Mouse (Mus musculus) liver, postnatal 0 days (tissue): ENCODE measurements around the gene Esrrb. TPM values are rescaled to one million over a fixed set of nuclear protein-coding genes. Genes with fewer than 3 reads are reported as not detected.

ENCODE experiments used
- ATAC-seq: fragments of 200-750 bp; cut with Nextera tagmentation; 2 replicates; pipeline ENCODE4 v1.8.0; 2017; ENCODE audit warnings: mild to moderate bottlenecking, moderate library complexity
- DNase-seq: peaks from one replicate; pipeline ENCODE4 v3.0.0-alpha.2; 2016
- H3K27ac ChIP-seq: fragments of 300-500 bp; sonication (generic); 2 replicates; pipeline ENCODE4 v1.5.1; 2014; ENCODE audit warnings: antibody characterized with exemption, moderate library complexity, mild to moderate bottlenecking, low read depth
- H3K27me3 ChIP-seq: fragments of 300-500 bp; sonication (generic); 2 replicates; pipeline ENCODE4 v1.6.1; 2014; ENCODE audit warnings: low read length, control low read depth, mixed read lengths; ENCODE audit not compliant: insufficient read depth
- H3K36me3 ChIP-seq: fragments of 300-500 bp; sonication (generic); replicated peaks from 2 replicates; pipeline ENCODE4 v1.6.1; 2014; ENCODE audit warnings: mild to moderate bottlenecking, control low read depth, low read length, moderate library complexity, mixed read lengths; ENCODE audit not compliant: insufficient read depth
- H3K4me1 ChIP-seq: fragments of 300-500 bp; sonication (generic); 2 replicates; pipeline ENCODE4 v1.6.1; 2014; ENCODE audit warnings: antibody characterized with exemption, mild to moderate bottlenecking, control low read depth; ENCODE audit not compliant: insufficient read depth
- H3K4me2 ChIP-seq: fragments of 300-500 bp; sonication (generic); 2 replicates; pipeline ENCODE4 v1.6.1; 2014; ENCODE audit warnings: low read depth, mild to moderate bottlenecking, low read length, moderate library complexity, mixed read lengths
- H3K4me3 ChIP-seq: fragments of 300-500 bp; sonication (generic); 2 replicates; pipeline ENCODE4 v1.5.1; 2014; ENCODE audit warnings: low read depth, low read length
- H3K9ac ChIP-seq: fragments of 300-500 bp; sonication (generic); replicated peaks from 2 replicates; pipeline ENCODE4 v1.6.1; 2014; ENCODE audit warnings: mild to moderate bottlenecking, moderate library complexity
- H3K9me3 ChIP-seq: fragments of 300-500 bp; sonication (generic); 2 replicates; pipeline ENCODE4 v1.6.1; 2016; ENCODE audit warnings: mild to moderate bottlenecking, control low read depth, low read length, mixed read lengths
- CTCF ChIP-seq: sonication (generic); IDR thresholded peaks from 2 replicates; pipeline ENCODE4 v1.5.1; 2016; ENCODE audit warnings: antibody characterized with exemption, low read depth
- EP300 ChIP-seq: IDR thresholded peaks from 2 replicates; pipeline ENCODE4 v1.6.1; 2016; ENCODE audit warnings: antibody characterized with exemption, low read depth, mild to moderate bottlenecking
- WGBS: fragments of 180-500 bp; shearing (Covaris S2); extraction: QIAGEN DNeasy Blood & Tissue Kit; methylation state at CpG from one replicate; pipeline ENCODE4 v1.1.7; 2014; ENCODE audit not compliant: insufficient replicate concordance; 5-methylcytosine and 5-hydroxymethylcytosine counted together
- polyA plus RNA-seq: library from polyadenylated mRNA; unstranded; fragments of >200 nt; fragmentation: Nextera tagmentation; extraction: Ambion mirVana; gene quantifications from 2 replicates; pipeline ENCODE4 v1.2.1, GENCODE M21; 2015

The Esrrb gene
- polyA plus RNA-seq, 1 experiment from 2014 or later, result 0.09 TPM

- no peaks in the 10 kb centered on the region for H3K9me3 ChIP-seq
- ATAC-seq (no peak), DNase-seq (no peak)
- no peak overlapping the region for H3K4me2 ChIP-seq
- no peak overlapping the region for H3K27ac ChIP-seq
- H3K4me3 ChIP-seq, result no peak overlapping the region
- peaks cover 38% of the 10 kb centered on the region for H3K27me3 ChIP-seq
- no peak overlapping the region for H3K9ac ChIP-seq
- TF ChIP-seq EP300, result no peak
- no peak for TF ChIP-seq CTCF
- WGBS, result 52% methylated on average over 2 of the region's 2 CpGs
- no peaks in the 10 kb centered on the region for H3K4me1 ChIP-seq
- H3K36me3 ChIP-seq, result no peaks in the 10 kb centered on the region
Observed at GRCm38 (mm10) chr12:86427585-86427984, 66.7 kb downstream of the Esrrb start.

DNA sequence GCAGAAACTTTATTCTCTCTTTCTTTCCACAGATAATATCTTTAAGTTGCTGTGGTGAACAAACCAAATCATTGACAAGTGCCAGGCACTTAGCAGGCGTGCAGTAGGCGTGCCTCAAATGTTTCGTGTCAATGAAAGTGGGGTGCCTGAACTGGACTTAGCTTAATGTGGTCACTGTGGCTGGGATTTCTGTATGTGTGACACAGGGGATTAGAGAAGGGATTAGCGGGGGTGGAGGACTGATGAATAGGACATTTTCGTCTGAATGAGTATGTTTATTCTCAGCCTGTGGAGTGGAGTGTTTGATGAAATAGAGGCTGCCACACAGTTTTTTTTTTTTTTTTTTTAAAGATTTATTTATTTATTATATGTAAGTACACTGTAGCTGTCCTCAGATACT, 70.8 kb downstream of the Esrrb start:
- Histone ChIP-seq H3K36me3 (no peaks in the 10 kb centered on the region), H3K4me3 (no peak overlapping the region), H3K27me3 (peaks cover 4% of the 10 kb centered on the region; the same call in 1 of the 2 replicates), H3K4me1 (no peaks in the 10 kb centered on the region), H3K27ac (no peak overlapping the region), H3K4me2 (no peak overlapping the region), H3K9me3 (no peaks in the 10 kb centered on the region), H3K9ac (no peak overlapping the region)
- ATAC-seq (no peak), DNase-seq (no peak)
- WGBS, result 78% methylated on average over 5 of the region's 5 CpGs
- TF ChIP-seq CTCF (no peak), EP300 (no peak)

DNA sequence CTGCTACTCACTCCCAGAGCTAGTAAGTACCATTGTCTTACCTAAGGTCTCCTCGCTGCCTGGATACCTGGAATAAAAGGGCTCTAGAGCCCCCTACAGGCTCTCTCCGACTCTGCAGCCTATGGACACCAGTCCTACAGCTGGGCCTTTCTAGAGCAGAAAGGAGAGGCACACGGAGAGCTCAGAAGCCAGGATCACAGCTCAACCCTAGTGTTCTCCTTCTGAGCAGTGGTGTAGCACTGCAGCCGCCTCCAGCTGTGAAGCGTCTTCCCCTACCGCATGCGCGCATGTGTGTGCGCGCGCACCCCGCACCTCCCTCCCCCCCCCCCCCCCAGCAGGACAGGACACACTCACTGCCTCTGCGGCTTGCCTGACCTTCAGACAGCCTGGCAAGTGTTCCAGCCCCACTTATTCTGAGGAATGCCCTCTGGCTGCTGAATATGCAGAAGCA, 72.5 kb downstream of the Esrrb start:
- ATAC-seq (peak; percentile 12; the same call in 1 of the 2 replicates), DNase-seq (peak; percentile 56)
- Histone ChIP-seq H3K4me3 (no peak overlapping the region), H3K27ac (no peak overlapping the region), H3K4me2 (no peak overlapping the region), H3K9me3 (no peaks in the 10 kb centered on the region), H3K9ac (no peak overlapping the region), H3K4me1 (no peaks in the 10 kb centered on the region), H3K27me3 (no peaks in the 10 kb centered on the region), H3K36me3 (no peaks in the 10 kb centered on the region)
- WGBS, result 3% methylated on average over 10 of the region's 13 CpGs
- TF ChIP-seq EP300, result no peak
- peak; percentile 65 for TF ChIP-seq CTCF

GRCm38 (mm10) chr12:86435651-86436050, 74.7 kb downstream of the Esrrb start:
- DNase-seq (no peak), ATAC-seq (no peak)
- no peak for TF ChIP-seq CTCF
- no peak for TF ChIP-seq EP300
- no peak overlapping the region for H3K4me2 ChIP-seq
- H3K27ac ChIP-seq, result no peak overlapping the region
- 77% methylated on average over 13 of the region's 13 CpGs for WGBS
- H3K4me3 ChIP-seq, result no peak overlapping the region
- H3K27me3 ChIP-seq, result no peaks in the 10 kb centered on the region
- no peaks in the 10 kb centered on the region for H3K4me1 ChIP-seq
- no peak overlapping the region for H3K9ac ChIP-seq
- H3K9me3 ChIP-seq, result no peaks in the 10 kb centered on the region
- H3K36me3 ChIP-seq, result no peaks in the 10 kb centered on the region

- Histone ChIP-seq H3K9ac (no peak overlapping the region), H3K27me3 (no peaks in the 10 kb centered on the region), H3K27ac (no peak overlapping the region), H3K4me1 (no peaks in the 10 kb centered on the region), H3K36me3 (no peaks in the 10 kb centered on the region), H3K4me3 (no peak overlapping the region), H3K9me3 (no peaks in the 10 kb centered on the region), H3K4me2 (no peak overlapping the region)
- DNase-seq, result no peak
- no peak for ATAC-seq
- WGBS, result 45% methylated on average over 5 of the region's 5 CpGs
- TF ChIP-seq CTCF (no peak), EP300 (no peak)
Observed at GRCm38 (mm10) chr12:86450848-86451247, 89.9 kb downstream of the Esrrb start.

DNA sequence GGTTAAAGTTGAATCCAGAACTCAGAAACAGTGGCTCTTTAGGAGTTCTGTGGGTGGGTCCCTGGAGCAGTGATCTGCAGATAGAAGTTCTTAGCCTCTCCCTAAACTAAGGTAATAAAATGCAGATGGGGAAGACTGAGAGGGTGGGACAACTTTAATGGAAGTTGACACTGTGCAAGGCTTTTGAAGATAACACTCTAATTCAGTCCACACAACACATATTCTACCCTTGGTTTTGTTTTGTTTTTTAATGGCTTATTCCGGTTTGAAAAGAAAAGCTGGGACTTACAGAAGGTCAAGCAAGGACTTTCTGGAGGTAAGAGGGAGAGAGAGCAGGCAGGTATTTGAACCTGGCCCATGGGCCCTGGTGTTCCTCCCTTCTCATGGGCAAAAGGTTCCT, 94.1 kb downstream of the Esrrb start:
- H3K27me3 ChIP-seq, result no peaks in the 10 kb centered on the region
- H3K9me3 ChIP-seq, result no peaks in the 10 kb centered on the region
- no peak overlapping the region for H3K4me2 ChIP-seq
- DNase-seq (no peak), ATAC-seq (no peak)
- H3K4me1 ChIP-seq, result no peaks in the 10 kb centered on the region
- WGBS, result 54% methylated on average over 1 of the region's 1 CpGs
- H3K27ac ChIP-seq, result no peak overlapping the region
- H3K9ac ChIP-seq, result no peak overlapping the region
- TF ChIP-seq CTCF, result no peak
- TF ChIP-seq EP300, result no peak
- H3K36me3 ChIP-seq, result no peaks in the 10 kb centered on the region
- no peak overlapping the region for H3K4me3 ChIP-seq
